ENCODE assay signal across 27 mouse cellular contexts in the genomic region with DNA sequence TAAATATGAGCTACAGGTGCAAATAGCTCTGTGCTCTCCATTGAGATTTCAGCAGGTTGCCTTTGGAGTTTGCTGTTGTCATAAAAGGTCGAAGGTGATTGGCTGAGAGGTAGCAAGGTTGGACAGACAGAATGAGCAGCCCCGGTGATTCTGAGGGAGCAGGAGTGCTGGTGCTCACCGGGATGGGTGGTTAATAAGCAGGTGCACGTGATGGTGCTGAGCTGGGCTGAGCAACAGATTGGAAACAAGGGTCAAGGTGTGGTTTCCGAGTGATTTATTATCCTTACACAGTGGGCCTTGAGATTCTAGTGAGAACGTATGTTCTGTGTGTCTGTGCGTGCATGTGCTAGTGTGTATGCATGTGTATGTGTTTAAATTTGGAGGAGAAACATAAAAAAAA. TPM values are rescaled to one million over a fixed set of nuclear protein-coding genes. Genes with fewer than 3 reads are reported as not detected.
A peak's percentile ranks its signal among the peaks of the same experiment; 100 is the strongest.
DNase-seq lines count a peak whose midpoint lies in the region; ATAC-seq and TF ChIP-seq lines count a peak whose summit lies in the region.
"Had no signal": no experiment of that assay in that cellular context is flagged by ENCODE, and none has a peak within 500 bp of the region (broad histone marks: within the 10 kb centered on the region; RNA-seq: fewer than 3 reads in every experiment).

No protein-coding gene starts in this region.

- H3K27me3 ChIP-seq in lung, embryonic 16.5 days (ENCODE audit: control insufficient read depth, insufficient read depth, low read depth, low read length) = no peaks in the 10 kb centered on the region
- no peaks in the 10 kb centered on the region for H3K27me3 ChIP-seq in stomach, postnatal 0 days (ENCODE audit: control insufficient read depth, insufficient read depth, low read length)
- H3K27me3 ChIP-seq: hindbrain, embryonic 12.5 days; limb, embryonic 13.5 days; liver, embryonic 15.5 days; Patski had no signal

- peaks cover 17% of the 10 kb centered on the region for H3K4me1 ChIP-seq in lung, embryonic 16.5 days (replicated peaks; ENCODE audit: control insufficient read depth, insufficient read depth, low read length)
- H3K4me1 ChIP-seq in stomach, postnatal 0 days (replicated peaks; ENCODE audit: control insufficient read depth, insufficient read depth) = peaks cover 6% of the 10 kb centered on the region
- H3K4me1 ChIP-seq: hindbrain, embryonic 12.5 days; limb, embryonic 13.5 days; liver, embryonic 15.5 days had no signal

- no peak for ATAC-seq in lung, embryonic 16.5 days (ENCODE audit: low read depth)
- 0 out of 2 replicates have a peak, but pooled peaks have one; percentile 12 for ATAC-seq in stomach, postnatal 0 days (ENCODE audit: low FRiP score, low TSS enrichment)
- ATAC-seq: CD4-positive, CD25-positive, alpha-beta regulatory T cell, adult 4 months; forebrain, embryonic 16.5 days; midbrain, embryonic 16.5 days had no signal

- peak; percentile 35 for DNase-seq in heart, adult 11 months
- no peak for DNase-seq in heart, postnatal 4 days
- DNase-seq in lung, adult 18-20 months = no peak
- peak; percentile 28 to 34 for DNase-seq in kidney, postnatal 36 days
- DNase-seq in stomach, postnatal 0 days (ENCODE audit: low spot score) = no peak
- DNase-seq in layer of hippocampus, postnatal 10 days (ENCODE audit: low spot score in 2 of 2) = no peak
- no peak for DNase-seq in spleen, postnatal 10 days (ENCODE audit: low spot score in 2 of 2)
- DNase-seq: cerebellum, postnatal 10 days; gastrocnemius, postnatal 36 days; heart, postnatal 10 days; layer of hippocampus, adult 9-11 months; right cerebral cortex, postnatal 14 days had no signal

- no peak overlapping the region for H3K9ac ChIP-seq in lung, embryonic 16.5 days (ENCODE audit: low read length)
- no peak overlapping the region for H3K9ac ChIP-seq in stomach, postnatal 0 days (ENCODE audit: low read length)
- H3K9ac ChIP-seq: embryonic facial prominence, embryonic 13.5 days; hindbrain, embryonic 12.5 days; limb, embryonic 13.5 days; liver, embryonic 15.5 days had no signal

- TF ChIP-seq EP300 in stomach, postnatal 0 days (optimal IDR thresholded peaks at IDR 0.05) = no peak

- no peak overlapping the region for H3K4me2 ChIP-seq in lung, embryonic 16.5 days (ENCODE audit: low read depth, low read length)
- H3K4me2 ChIP-seq in stomach, postnatal 0 days (replicated peaks; ENCODE audit: low read depth) = no peak overlapping the region
- H3K4me2 ChIP-seq: embryonic facial prominence, embryonic 13.5 days; heart, embryonic 11.5 days; hindbrain, embryonic 12.5 days; limb, embryonic 13.5 days; liver, embryonic 15.5 days had no signal

- peak overlapping the region; percentile 32 for H3K27ac ChIP-seq in lung, embryonic 16.5 days (ENCODE audit: low read length)
- peak overlapping the region; percentile 74; the same call in 1 of the 2 replicates for H3K27ac ChIP-seq in stomach, postnatal 0 days (replicated peaks)
- H3K27ac ChIP-seq: embryonic facial prominence, embryonic 13.5 days; hindbrain, embryonic 12.5 days; limb, embryonic 13.5 days; liver, embryonic 15.5 days had no signal

- no peaks in the 10 kb centered on the region for H3K9me3 ChIP-seq in lung, embryonic 16.5 days (ENCODE audit: control insufficient read depth, low read length)
- H3K9me3 ChIP-seq in stomach, postnatal 0 days (ENCODE audit: control insufficient read depth, low read length) = no peaks in the 10 kb centered on the region
- H3K9me3 ChIP-seq: embryonic facial prominence, embryonic 13.5 days; hindbrain, embryonic 12.5 days; limb, embryonic 13.5 days; liver, embryonic 15.5 days had no signal

- peaks cover 12% of the 10 kb centered on the region for H3K36me3 ChIP-seq in lung, embryonic 16.5 days (ENCODE audit: control insufficient read depth, insufficient read depth, low read length)
- H3K36me3 ChIP-seq in stomach, postnatal 0 days (ENCODE audit: control insufficient read depth, insufficient read depth, low read length) = peaks cover 10% of the 10 kb centered on the region; the same call in 1 of the 2 replicates
- H3K36me3 ChIP-seq: hindbrain, embryonic 12.5 days; liver, embryonic 15.5 days had no signal

- no peak for TF ChIP-seq CTCF in stomach, postnatal 0 days (IDR thresholded peaks at IDR 0.05; ENCODE audit: low read depth)

- H3K4me3 ChIP-seq in lung, embryonic 16.5 days (ENCODE audit: low read length) = no peak overlapping the region
- no peak overlapping the region for H3K4me3 ChIP-seq in stomach, postnatal 0 days (ENCODE audit: low read depth, low read length)
- H3K4me3 ChIP-seq: embryonic facial prominence, embryonic 13.5 days; hindbrain, embryonic 12.5 days; limb, embryonic 13.5 days; liver, embryonic 15.5 days had no signal

- 74% methylated on average over 7 of the region's 7 CpGs for WGBS in lung, embryonic 16.5 days
- 69% methylated on average over 7 of the region's 7 CpGs for WGBS in stomach, postnatal 0 days

RNA-seq across cellular contexts. Expression of gene Nobox, which starts 16.2 kb away (rescaled TPM):
- total RNA-seq in heart, postnatal 4 days (2021) = not detected
- polyA plus RNA-seq in lung, embryonic 16.5 days (2015; fragmentation: Nextera tagmentation; extraction: Ambion mirVana) = 0.09 TPM in 1 of 2 replicates, not detected in the other
- not detected in 2 replicates for polyA plus RNA-seq in stomach, postnatal 0 days (2015; fragmentation: Nextera tagmentation; extraction: Ambion mirVana)
- total RNA-seq in layer of hippocampus, postnatal 10 days (2021) = not detected
- total RNA-seq: adrenal gland, postnatal 10 days; ES-E14; gastrocnemius, postnatal 36 days; heart, postnatal 10 days; left cerebral cortex, postnatal 10 days; neutrophil, adult 5-6 weeks had no signal
- polyA plus RNA-seq: CD4-positive, CD25-positive, alpha-beta regulatory T cell, adult 4 months; embryonic facial prominence, embryonic 13.5 days; forebrain, embryonic 16.5 days; heart, embryonic 11.5 days; hindbrain, embryonic 12.5 days; limb, embryonic 13.5 days; liver, embryonic 15.5 days; midbrain, embryonic 16.5 days; Patski; spleen, adult 2 months had no signal

RNA-seq across cellular contexts. Expression of gene Arhgef5, which starts 27.8 kb away (rescaled TPM):
- total RNA-seq in heart, postnatal 4 days (2021) = 10 to 100 TPM; 18.8 to 19.2 TPM
- 23.3 and 25.0 TPM in 2 replicates for polyA plus RNA-seq in lung, embryonic 16.5 days (2015; fragmentation: Nextera tagmentation; extraction: Ambion mirVana)
- 13.4 and 15.8 TPM in 2 replicates for polyA plus RNA-seq in stomach, postnatal 0 days (2015; fragmentation: Nextera tagmentation; extraction: Ambion mirVana)
- 1 to 10 TPM; 4.6 to 4.9 TPM for total RNA-seq in layer of hippocampus, postnatal 10 days (2021)

Comparison
In these comparisons a context has a peak if more than half of its experiments do, and no peak if none do; other contexts are left out.
1. DNase-seq: peak in heart, adult 11 months (single experiment) and kidney, postnatal 36 days (2 of 2); none in heart, postnatal 4 days (single experiment), lung, adult 18-20 months (0 of 2), stomach, postnatal 0 days (single experiment), layer of hippocampus, postnatal 10 days (0 of 2) and spleen, postnatal 10 days (0 of 2).